15 mouse cellular contexts compared by ENCODE assay signal in the genomic region with DNA sequence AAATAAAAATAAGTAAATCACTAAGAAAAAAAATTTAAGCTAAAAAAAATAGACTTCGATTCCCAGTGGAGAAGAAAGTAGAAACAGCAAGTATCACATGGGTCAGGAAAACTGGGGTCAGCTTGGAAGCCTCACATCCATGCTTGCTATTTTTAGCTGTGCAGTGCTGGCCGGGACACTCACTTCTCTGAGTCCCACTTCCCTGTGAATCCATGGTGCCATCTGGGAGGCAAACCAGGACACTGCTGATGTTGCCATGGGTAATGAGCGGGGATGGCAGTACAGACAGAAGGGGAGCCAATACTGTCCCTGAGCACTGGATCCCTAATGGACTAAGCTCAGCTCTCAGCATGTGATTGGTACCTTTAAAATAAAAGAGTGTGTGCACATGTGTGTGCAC. TPM values are rescaled to one million over a fixed set of nuclear protein-coding genes. Genes with fewer than 3 reads are reported as not detected.
"Had no signal": no experiment of that assay in that cellular context is flagged by ENCODE, and none has a peak within 500 bp of the region (broad histone marks: within the 10 kb centered on the region; RNA-seq: fewer than 3 reads in every experiment).

No protein-coding gene starts in this region.

- H3K4me3 ChIP-seq: layer of hippocampus, adult 2 months; left cerebral cortex, adult 2 months; limb, embryonic 10.5 days; liver, embryonic 15.5 days; midbrain, embryonic 10.5 days; myocyte; neural tube, embryonic 15.5 days had no signal

- DNase-seq: kidney, postnatal 4 days; lung, adult 2 months; lung, postnatal 4 days; midbrain, embryonic 14.5 days; thymus, postnatal 4 days had no signal

- H3K9ac ChIP-seq: liver, embryonic 15.5 days; neural tube, embryonic 15.5 days had no signal

- H3K27me3 ChIP-seq: liver, embryonic 15.5 days; neural tube, embryonic 15.5 days had no signal

- H3K36me3 ChIP-seq: limb, embryonic 10.5 days; liver, embryonic 15.5 days; midbrain, embryonic 10.5 days; neural tube, embryonic 15.5 days had no signal

- H3K4me2 ChIP-seq: liver, embryonic 11.5 days; liver, embryonic 15.5 days; neural tube, embryonic 15.5 days had no signal

- H3K9me3 ChIP-seq: limb, embryonic 10.5 days; liver, embryonic 15.5 days; midbrain, embryonic 10.5 days; neural tube, embryonic 15.5 days had no signal

- ATAC-seq: lung, postnatal 0 days had no signal

- H3K27ac ChIP-seq: layer of hippocampus, adult 2 months; left cerebral cortex, adult 2 months; limb, embryonic 10.5 days; liver, embryonic 15.5 days; midbrain, embryonic 10.5 days; neural tube, embryonic 15.5 days; stomach, postnatal 0 days had no signal

RNA-seq across cellular contexts. Expression of a gene that starts 28.2 kb away (rescaled TPM):
- polyA plus RNA-seq: limb, embryonic 10.5 days had no signal
